Mouse (Mus musculus): ENCODE measurements at regions not wholly inside any gene's neighbourhood (a gene's known extent, or its start where the extent isn't known, plus 50 kb on each side); places are given as distances from the start of the nearest gene placed in this dataset.
A peak's percentile ranks its signal among the peaks of the same experiment; 100 is the strongest.

DNA sequence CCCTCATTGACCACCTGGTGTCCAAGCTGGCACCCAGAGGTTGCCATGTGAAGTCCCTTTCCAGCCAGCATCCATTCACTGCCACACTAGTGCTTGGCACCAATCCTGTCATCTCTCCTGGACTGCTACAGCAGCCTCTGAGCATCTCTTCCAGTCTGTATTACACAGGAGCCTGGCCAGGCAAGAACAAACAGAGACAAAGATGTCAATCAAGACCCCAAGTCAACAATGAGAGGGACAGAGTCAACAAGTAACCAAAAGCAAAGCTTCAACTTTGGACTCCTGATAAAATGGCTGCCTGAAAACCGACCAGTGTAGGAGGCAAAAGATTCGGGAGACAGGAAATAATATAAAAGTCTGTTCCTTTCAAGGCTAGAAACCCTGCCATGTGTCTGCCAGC is 227.3 kb upstream of the Prox1 start:
- DNase-seq, result no peak

DNA sequence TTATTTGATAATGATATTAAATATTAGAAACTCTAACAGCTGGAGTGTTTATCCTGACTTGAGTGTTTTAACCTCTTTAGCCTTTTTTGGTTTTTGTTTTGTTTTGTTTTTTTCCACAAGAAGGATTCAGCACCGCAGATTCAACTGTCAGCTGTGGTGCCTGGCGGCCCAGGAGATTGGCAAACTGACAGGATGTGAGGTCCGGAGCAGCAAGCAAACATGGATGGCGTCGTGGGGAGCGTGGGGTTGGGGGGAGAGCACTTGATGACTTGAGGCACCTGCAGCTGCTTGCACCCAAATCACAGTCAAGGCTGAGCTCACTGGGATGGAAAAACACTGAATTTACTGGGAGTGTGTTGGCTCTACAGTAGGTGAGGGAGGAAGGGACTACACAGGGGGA is 222.5 kb upstream of the Prox1 start:
- DNase-seq, result peak; percentile 19

DNA sequence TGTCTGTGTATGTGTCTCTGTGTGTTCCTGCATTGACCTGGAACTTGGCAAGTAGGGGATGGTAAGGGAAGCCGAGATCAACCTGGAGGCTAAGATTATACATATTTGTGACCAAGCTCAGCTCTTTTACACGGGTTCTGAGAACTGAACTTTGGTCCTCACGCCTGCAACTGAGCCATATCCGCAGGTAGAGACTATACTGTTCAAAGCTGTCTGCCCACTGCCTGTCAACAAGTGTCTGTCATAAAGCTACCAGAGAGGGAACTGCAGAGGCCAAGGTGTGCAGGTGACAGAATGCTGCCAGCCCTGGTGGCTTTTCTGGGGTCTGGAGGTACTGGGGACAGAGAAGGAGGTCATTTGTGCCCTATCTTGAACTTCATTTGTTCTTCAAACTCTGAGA is 218.3 kb upstream of the Prox1 start:
- no peak for DNase-seq

DNA sequence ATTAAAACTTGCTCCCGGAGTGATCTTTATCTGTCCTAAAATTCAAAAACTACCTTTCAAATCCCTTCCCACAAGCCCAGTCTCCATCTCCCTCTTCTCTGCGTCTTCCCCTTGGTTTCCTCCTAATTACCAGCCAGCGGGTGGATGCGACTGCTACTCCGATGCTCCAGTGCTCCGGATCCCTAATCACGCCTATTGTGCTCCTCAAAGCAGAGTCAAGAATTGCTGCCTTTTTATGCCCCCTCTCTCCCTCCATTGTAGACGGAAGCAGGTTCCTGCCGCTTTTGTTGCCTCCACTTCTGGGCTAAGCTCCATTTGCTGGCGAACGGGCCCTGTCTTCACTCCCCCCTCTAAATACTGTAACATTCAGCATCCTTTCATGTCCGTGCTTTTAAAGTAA is 214.0 kb upstream of the Prox1 start:
- no peak for DNase-seq

DNA sequence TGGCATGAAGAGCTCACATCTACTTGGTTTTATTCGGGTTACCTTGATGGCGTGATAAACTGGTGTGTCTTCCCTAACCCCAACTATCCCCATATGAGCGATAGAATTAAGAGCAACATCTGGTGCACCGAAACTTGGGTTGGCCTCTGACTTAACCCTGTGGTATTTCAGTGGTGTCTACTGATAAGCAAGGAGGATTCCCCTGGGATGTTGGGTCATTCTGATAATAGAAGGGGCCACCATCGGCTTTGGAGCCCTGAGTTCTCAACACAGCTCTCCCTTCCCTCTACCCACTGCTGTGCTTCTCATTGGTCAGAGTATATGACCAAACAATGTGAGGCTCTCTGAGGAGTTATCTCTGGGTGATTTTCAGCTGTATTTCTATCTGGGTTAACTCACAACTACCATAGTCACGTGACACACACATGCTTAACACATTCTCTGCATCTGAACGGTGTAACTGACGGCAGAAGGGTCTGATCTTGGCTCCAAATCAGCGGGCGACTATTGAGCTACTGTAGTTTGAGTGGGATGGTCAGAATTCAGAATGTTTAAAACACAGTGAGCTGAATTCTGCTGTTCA is 212.8 kb upstream of the Prox1 start:
- DNase-seq, result no peak

DNA sequence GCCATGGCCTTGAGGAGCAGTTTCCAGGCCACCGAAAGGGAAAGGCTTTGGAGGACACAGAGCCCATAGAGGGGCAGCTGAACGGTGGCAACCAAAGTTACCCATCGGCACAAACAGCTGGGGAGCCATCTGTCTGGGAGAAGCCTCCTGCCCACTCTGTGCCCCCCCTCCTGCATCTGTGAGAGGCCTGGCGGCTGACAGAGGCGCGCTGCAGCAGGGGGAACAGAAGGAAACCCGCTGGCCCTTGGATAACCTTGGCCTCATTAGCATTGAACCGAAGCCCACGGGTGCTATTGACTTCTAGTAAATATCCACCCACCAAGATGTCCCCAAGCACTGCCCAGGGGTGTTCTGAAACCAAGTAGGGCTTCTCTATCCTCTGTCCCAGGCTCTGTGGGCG is 209.6 kb upstream of the Prox1 start:
- DNase-seq, result no peak

DNA sequence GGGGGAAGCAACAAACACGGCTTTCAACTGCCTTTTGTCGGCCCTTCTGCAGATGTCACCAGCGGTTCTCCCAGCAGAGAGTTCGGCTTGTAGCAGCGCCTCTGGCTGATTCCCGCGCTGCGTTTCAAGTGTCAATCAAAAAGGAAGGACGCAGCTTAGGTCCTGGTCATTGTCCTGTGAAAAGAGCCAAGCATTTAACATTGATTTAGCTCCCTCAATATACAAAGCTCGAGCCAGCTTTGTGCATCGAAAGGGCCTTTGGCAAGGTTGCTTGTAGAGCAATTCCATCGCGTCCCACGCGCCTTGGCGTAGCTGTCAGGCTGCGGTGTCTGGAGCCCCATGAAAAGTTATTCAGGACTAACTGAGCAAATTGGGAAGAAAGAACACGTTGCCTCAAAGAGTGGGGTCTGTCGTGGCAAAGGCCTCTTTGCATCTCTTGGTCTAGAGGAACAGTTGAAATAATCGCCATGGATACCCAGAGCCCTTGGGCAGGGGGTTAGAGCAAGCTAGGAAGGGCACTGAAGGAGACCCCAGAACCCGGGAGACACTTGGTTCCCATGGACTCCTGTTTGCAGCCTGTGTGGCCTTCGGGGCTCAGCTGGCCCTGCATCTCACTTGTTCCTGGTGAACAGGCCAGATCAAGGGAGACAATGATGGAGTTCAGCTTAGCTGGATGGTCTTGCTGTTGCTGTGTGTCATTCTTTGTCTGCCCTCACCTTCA is 204.8 kb upstream of the Prox1 start:
- DNase-seq, result no peak

DNA sequence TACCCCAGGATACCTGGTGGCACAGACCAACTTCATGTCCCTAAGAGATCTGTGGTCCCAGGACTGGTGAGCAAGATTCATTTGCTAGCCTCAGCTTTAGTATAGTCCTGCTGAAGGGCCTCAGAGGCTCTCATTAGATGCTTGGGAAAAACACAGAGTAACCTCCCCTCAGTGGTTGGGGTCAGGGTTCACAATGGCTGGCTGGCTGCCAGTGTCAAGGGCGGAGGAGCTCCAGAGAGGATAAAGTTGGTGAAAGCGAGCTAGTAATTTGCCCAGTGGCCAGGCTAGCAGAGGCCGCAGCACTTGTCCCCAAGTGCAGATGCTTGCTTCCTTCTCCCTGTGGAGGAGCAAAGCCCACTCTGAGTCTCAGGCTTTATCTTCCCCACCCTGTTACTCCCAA is 203.8 kb upstream of the Prox1 start:
- DNase-seq, result peak; percentile 79

DNA sequence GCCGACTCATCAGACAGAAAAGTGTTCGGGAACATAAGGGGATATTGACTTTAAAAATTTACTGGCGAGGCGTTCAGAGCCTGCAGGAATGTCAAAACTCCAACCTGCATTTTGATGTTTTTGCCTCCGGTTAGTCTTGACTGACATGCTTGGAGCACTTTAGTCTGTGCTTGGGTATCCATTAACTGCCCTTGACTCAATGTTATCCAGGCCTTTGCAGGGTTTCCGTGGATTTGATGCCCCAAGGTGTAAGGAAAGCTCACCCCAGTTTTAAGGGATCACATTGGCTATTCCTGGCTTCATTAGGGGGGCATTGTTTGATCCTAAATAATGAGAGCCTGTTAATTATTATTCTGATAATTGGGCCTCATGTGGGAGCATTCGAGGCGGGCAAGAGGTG is 196.1 kb upstream of the Prox1 start:
- peak; percentile 69 for DNase-seq

DNA sequence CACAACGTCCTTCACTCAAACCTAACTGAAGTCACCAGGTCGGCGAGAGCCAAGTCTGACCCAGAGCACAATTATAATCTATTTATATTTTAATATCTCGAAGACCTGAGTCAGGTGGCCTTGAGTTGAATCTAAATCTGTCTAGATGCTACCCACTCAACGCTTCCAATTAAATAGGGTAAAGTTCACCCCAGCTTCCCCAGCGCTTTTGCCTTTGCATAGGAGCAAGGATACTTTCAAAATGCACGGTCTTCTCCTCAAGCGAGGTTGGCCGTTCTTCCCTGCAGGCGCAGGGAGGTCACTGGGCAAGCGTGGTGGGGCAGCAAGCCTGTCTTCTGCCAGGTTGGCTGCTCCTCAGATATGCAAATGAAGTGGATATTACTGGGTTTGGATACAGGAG is 194.6 kb upstream of the Prox1 start:
- peak; percentile 14 for DNase-seq

DNA sequence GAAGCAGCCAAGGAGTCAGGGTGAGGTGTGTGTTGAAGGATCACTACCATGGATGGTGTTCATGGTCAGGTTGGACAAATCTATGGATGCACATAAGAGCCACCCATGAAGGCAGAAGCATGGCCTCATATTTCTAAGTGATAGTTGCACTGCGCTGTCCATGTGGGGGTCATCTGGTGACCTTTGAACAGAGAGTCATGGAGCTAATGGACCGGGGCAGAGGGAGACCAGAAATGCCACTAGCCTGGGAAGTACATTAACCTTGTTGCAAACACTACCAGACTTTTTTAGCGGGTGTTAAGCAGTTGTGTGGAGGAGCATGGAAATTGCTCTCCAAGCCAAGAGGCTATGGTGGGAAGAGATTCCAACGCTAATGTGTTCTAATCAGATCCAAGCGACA is 190.1 kb upstream of the Prox1 start:
- DNase-seq, result peak; percentile 23

DNA sequence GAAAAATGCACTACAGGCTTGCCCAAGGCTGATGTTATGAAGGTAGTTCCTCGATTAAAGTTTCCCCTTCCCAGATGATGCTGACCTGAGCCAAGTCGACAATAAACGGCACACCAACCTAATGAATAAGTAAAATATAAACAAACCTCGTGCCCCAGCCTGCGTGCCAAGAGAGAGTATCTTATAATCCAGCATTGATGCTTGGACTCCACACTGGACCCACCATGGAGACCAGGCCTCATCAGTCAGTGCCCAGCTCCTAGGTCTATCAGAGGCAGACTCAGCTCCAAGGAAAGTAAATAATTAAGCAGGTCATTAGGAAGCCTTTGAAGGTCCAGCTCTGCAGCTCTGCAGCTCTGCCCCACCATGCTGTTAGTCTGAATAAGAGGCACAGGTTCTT is 187.3 kb upstream of the Prox1 start:
- peak; percentile 74 for DNase-seq

DNA sequence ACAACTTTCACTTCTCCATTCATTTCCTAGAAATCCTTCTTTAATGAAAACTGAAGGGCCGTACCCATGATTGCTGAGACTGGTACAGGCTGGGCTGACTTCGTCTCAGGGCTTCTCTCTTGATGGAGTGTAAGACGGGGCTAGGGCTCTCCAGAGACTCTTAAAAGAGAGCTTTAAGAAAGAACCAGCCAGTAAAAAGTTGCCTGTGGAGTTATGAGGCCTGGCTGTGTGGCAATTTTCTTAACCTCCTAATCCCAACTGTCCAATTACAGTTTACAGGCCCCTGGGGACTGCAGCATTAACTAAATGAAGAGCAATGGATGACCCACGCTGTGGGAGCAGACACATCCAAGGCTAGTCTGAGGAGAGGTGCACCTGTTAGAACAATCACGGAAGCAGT is 177.1 kb upstream of the Prox1 start:
- DNase-seq, result no peak

DNA sequence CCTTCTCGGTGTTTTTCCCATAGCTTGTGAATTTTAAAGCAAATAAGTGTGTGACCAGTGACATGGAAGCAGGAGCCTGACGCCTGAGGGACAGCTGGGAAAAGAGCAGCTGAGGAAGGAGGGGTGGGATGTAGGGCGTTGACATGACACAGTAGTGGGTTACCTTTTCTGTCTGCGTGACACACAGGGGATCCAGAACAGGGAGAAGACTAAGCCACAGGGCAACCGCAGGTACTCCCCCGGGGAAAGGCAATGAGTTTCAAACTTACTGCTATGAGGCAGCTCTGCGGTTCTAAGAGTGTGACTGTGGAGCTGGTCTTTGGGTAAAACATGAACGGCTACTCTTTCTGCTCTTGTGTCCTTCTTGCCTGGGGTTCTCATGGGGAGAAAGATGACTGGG is 170.2 kb upstream of the Prox1 start:
- no peak for DNase-seq

DNA sequence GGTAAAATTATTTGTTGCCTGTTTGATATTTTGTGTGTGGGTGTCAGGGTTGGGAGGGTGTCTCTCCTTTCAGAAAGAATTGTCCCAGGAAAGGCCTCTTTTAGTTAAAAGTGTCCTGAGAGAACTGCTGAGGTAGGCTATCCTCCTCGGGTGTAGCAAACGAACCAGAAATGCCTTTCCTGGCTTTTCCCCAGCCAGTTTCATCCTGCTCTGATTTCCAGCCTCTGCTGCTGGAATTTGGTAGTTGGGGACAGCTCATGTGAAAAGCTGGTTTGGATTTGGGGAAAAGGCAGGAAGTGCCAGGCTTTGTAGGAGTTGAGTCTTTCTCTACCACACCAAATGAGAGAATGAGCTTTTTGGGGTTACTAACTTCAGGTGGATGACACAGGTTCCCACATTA is 164.0 kb upstream of the Prox1 start:
- DNase-seq, result no peak

DNA sequence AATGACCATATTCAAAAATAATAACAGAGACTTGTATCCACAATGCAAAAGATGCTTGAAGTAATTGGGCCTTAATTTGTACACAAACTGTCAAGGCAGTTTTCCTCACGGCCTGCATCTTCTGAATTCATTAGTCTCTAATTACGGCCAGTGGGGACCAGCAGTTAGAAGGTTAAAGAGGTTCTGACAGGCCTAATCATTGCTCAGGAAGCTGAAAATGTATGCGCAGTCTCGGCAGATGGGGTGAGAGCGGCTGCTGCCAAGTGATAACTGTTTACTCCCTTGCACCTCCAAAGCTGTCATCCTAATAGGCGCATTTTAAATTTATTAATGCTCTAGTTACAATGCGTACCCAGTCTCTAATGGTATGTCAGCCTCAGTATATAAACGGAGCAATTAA is 163.5 kb upstream of the Prox1 start:
- DNase-seq, result no peak

DNA sequence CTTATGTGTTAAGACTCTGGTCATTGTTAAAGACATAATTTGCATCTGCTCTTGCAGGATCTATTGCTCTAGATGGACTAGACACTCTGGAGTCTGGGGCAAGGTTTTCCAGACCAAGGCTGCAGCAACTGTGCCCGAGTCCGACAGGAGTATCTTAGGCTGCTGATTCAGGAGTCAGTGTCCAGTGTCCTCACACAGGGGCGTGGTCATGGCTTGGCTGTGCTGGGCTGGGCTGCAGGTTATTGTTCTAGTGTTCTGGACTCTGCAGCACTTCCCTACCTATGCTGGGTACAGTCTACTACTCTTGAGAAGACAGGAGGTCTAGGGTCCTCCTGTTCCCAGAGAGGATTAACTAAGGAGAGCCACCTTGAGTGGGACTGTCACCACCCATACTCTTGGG is 161.5 kb upstream of the Prox1 start:
- DNase-seq, result no peak

DNA sequence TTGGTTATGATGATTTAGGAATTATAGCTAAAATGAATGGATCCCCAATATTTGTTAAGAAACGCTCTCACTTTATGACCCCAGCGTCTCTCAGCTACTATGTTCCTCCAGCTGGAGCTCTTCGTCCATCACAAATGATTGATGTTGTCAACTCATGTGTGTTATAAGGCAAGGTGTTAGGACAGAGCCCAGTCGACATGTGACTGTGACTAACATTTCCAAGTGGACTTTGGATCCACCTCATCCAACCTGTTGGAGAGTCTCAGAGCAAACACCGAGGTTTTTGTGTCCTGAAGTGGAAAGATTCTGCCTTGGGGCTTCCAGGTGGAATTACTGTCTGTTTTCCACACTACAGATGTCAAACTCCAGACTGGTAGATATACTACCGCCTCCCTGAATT is 154.0 kb upstream of the Prox1 start:
- no peak for DNase-seq

DNA sequence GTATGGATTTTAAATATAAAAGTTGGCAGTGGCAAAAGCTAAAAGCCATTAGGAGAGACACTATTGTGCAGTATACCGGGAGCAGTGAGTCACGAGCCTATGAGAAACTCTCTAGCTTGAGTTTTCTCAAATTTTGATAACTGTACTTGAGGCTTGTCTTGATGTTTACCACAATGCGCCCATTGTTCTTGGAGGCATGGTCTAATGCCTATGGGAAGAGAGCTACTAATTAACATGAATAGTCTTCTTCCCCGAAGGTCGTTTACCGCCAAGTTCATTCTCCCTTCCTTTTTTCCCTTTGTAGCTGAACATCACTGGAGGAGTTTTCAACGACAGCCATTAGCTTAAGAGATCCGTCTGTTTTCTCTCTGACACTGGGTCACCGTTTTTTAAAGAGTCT is 153.2 kb upstream of the Prox1 start:
- DNase-seq, result no peak

DNA sequence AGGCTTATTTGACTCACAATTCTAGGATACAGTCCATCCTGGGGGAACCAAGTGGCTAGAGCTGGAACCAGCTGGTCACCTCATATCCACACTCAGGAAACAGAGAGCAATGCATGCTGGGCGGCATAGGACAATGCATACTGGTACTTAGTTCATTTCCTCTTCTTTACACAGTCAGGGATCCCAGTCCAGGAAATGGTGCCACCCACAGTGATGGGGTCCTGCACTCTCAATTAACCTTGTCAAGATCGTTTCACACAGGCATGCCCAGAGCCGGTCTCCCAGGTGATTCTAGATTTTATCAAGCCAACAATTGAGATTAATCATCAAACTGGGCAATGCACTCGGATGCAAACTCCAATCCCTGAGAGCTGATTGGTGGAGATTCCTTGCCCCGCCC is 145.7 kb upstream of the Prox1 start:
- DNase-seq, result no peak

DNA sequence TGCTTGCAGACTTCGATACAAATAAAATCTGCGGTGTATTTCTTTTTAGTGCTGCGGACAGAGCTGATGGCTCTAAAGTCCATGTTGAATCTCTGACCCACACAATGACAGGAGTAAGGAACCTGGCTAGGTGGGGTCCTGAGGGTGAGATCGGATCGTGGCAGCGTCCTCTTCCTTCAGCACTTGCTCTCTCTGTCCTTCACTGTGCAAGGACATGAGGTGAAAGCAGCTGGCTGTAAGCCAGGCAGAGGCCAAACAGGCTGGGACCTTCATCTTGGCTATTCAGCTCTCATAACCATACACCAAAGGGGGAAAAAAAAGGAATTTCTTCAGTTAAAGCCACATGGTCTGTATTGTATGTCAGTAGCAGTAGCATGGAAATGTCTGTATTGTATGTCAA is 139.3 kb upstream of the Prox1 start:
- peak; percentile 16 for DNase-seq

DNA sequence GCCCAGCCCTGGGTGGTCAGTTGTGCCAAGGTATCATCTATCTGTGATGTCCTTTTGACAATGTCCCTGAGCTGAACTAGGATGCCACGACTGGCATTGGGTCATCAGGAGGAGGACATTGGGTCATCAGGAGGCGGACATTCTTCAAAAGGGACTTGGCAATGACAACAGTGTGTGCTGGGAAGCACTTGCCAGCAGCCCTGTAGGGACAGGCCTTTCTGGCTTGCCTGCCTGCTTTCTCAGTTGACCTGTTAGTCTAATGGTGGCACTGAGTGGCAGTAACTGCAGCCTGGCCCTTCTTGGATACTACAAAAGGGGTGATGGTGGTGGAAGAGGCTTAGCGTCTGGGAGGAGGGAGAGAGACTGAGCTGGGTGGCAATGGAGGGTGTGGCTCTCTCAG is 137.2 kb upstream of the Prox1 start:
- DNase-seq, result no peak

DNA sequence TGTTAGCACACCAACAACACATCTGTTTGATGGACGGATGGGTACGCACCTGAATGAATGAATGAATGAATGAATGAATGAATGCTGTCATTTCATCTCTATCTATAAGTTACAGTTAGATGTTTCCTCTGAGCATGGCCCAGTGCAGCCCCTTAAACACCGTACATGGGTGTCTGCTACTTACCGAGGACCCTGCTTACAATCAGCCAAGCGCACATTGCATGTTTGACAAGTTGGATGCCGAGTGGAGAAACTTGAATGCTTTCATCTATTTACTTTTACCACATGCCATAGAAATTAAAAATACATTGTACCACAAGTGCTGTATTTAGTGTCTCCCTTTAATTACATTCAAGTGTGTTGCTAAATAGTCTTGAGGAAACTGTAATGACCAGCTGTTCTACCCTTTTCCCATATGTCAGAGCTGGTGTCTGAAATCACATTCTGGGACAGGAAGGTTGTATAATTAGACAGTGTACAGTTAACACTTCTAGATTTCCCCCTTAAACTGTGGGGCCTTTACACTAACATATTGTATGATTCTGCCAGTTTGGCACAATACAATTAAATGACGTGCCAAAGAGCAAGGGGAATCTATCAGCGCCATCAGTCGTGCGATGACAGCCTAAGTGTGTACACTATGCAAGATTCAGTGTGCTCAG is 127.3 kb upstream of the Prox1 start:
- DNase-seq, result no peak

DNA sequence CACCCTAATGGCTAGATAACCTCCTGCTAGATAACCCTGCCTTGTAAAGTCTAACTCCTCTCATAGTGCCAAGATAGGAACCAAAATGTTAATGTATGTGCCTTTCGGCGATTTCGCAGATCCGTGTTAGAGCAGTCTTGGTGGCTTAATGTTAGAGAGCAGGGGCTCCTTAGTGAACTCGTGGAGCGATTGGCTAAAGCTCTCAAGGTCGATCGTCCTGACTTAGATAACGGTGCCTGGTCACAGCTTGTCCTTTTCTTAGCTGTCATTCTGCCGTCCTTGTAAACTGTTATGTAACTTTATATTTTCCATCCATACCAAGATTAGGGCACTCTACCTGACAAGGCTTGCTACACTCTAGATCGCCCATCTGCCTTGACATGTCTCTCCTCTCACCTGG is 119.5 kb upstream of the Prox1 start:
- DNase-seq, result no peak

All from kidney, postnatal 14 days (tissue).